Mouse (Mus musculus) left cerebral cortex, postnatal 10 days (tissue): Measurements from ENCODE around the gene Krt27. TPM values are rescaled to one million over a fixed set of nuclear protein-coding genes. Genes with fewer than 3 reads are reported as not detected.
A peak's percentile ranks its signal among the peaks of the same experiment; 100 is the strongest.

Experiments
- DNase-seq, 2 experiments: peaks; one replicate each; pipeline ENCODE4 v3.0.0; 2021 to 2022; ENCODE audit warnings: low spot score in 2 of 2, mixed read lengths in 1 of 2; ENCODE audit errors: extremely low spot score in 1 of 2
- intact Hi-C: fragments of 180-260 bp; cut with DNase I; formaldehyde crosslinking; loops from one replicate; pipeline ENCODE4 v1.15.1; 2025
- total RNA-seq, 2 experiments: library from RNA; stranded (reverse); gene quantifications; 2 replicates each; pipeline ENCODE4 v1.2.3; 2021

Gene Krt27
- total RNA-seq, 2 experiments from 2014 or later = not detected

DNA sequence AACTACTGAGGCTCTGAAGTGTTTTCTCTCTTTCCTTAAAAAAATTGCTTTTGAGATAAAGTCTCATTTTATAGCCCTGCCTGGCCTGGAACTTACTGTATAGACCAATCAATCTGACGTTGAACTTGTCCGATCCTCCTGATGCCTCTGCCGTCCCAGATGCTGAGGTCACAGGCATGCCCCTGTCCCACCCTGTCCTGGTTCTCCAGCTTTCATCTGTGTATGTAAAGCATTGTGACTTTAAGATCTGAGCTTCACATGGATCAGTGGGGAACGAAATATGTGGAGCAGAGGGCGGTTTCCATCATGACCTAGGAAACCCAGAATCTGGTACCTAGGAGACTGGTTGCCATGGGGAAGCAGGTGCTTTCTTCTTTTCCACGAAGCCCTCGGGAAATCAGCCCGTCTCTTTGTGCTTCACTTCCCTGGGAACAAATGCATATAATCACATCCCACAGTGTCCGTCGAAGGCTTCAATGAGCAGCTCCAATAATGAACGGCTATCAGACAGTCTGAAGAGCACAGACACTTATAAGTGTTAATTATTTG, 11.5 kb downstream of the Krt27 start:
- no peak for DNase-seq
- intact Hi-C loops = no loop called here

DNA sequence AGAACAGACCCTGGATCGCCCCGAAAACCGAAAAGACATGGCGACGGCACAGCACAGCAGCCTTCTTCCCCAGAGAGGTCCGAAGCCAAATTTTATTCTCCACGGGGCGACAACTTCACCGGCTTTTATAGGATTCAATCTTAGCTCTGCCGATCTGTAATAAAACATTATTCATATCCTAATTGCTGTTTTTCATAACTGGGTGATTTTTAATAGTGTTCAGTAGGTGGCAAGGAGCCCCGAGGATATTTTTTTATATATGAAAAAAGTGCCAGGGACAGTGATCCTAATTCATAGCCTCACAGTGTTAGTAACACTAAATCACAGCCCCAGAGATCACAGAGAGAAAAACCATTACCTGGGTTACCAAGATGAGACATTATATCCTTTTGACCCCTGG, 13.0 kb downstream of the Krt27 start, which contains the start of gene Krt26:
Gene Krt26, minus strand, starts transcription at position 101 of the 400 bp plus-strand sequence.
- intact Hi-C loops = no loop called here
- DNase-seq = no peak

GRCm38 (mm10) chr11:99333426-99333825, 17.5 kb downstream of the Krt27 start:
- intact Hi-C loops = no loop called here
- peak; percentile 33 to 43 for DNase-seq

- no peak for DNase-seq
- intact Hi-C loops = no loop called here
Measured at GRCm38 (mm10) chr11:99329655-99330054, 21.2 kb downstream of the Krt27 start.

GRCm38 (mm10) chr11:99322851-99323250, 28.1 kb downstream of the Krt27 start, which contains the start of gene Krt25:
Gene Krt25 (minus strand): TSS chr11:99322951.
- intact Hi-C loops = no loop called here
- DNase-seq = no peak

GRCm38 (mm10) chr11:99321094-99321493, 29.8 kb downstream of the Krt27 start:
- intact Hi-C loops = no loop called here
- no peak for DNase-seq

- no peak for DNase-seq
- intact Hi-C loops = no loop called here
Measured at GRCm38 (mm10) chr11:99319127-99319526, 31.8 kb downstream of the Krt27 start.

DNA sequence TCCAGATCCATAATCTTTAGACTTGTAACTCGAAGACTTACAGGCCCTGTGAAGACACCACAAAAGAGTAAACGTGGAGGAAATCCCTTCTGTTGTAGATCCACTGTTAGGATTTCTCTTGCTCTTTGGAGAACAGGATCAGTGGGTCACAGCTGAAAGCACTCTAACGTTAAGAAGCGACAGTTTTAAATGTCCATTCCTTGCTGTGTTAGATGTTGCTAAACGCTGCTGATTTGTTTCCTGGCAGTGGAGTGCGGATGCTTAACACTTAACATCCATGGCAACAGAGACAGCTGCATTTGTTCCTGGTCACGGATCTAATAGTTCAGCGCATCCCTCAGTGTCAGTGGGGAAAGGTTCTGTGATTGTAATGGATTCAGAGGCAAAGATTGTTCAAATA, 34.4 kb downstream of the Krt27 start:
- intact Hi-C loops = no loop called here
- no peak for DNase-seq

DNA sequence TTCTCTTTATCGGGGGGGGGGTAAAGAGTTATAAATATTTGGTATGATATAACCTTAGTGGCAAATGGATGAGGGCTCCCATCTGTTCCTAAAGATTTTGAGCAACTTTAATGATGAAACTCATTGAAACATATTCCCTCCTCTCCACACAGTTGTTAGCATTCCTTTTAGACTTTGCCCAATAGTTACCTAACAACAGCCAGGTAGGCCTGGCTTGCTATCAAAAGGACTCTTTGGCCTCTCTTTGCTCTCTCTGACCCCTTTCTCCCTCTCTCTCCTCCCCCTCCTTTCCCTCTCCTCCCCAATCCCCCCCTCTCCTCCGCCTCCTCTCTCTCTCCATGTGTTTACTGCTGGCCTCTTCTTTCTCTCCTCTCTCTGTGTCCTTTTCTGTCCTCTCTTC, 36.3 kb downstream of the Krt27 start:
- no peak for DNase-seq
- intact Hi-C loops = loop anchor here (5.0 kb wide), 2 partner anchors 48 to 148 kb away; no protein-coding TSS in a partner anchor

GRCm38 (mm10) chr11:99310882-99311281, 40.0 kb downstream of the Krt27 start:
- intact Hi-C loops = loop anchor here (5.0 kb wide), 2 partner anchors 51 to 151 kb away; no protein-coding TSS in a partner anchor
- DNase-seq = no peak

- DNase-seq = peak; percentile 42 to 49
- intact Hi-C loops = no loop called here
Measured at GRCm38 (mm10) chr11:99307579-99307978, 43.3 kb downstream of the Krt27 start.

Other genes with a start within 250 kb of the Krt27 start
- not detected for gene Ccr7, start 196.0 kb downstream of the Krt27 start, total RNA-seq
- 10 to 100 TPM; 73.7 to 83.7 TPM for gene Smarce1, start 120.1 kb downstream of the Krt27 start, total RNA-seq
- gene Krt222, start 107.0 kb downstream of the Krt27 start, total RNA-seq = 10 to 100 TPM; 31.1 to 31.2 TPM
- not detected for gene Krt24, start 65.8 kb downstream of the Krt27 start, total RNA-seq
- not detected for gene Krt25, start 28.2 kb downstream of the Krt27 start, total RNA-seq
- gene Krt26, start 13.1 kb downstream of the Krt27 start, total RNA-seq = under 1 TPM; 0.20 to 0.21 TPM
- under 1 TPM in 1 of 2 experiments, not detected in 1; 0.28 TPM for gene Krt28, start 23.8 kb upstream of the Krt27 start, total RNA-seq
- gene Krt10, start 38.3 kb upstream of the Krt27 start, total RNA-seq = 10 to 100 TPM; 10.6 to 11.3 TPM
- 1 to 10 TPM; 6.0 to 6.3 TPM for gene Krt12, start 71.2 kb upstream of the Krt27 start, total RNA-seq
- gene Krt20, start 87.0 kb upstream of the Krt27 start, total RNA-seq = not detected
- not detected for gene Krt23, start 142.0 kb upstream of the Krt27 start, total RNA-seq
- not detected for gene Krt39, start 170.2 kb upstream of the Krt27 start, total RNA-seq
- gene Krt40, start 192.1 kb upstream of the Krt27 start, total RNA-seq = not detected
- not detected for gene Krtap3-3, start 199.8 kb upstream of the Krt27 start, total RNA-seq
- not detected for gene Krtap3-2, start 205.7 kb upstream of the Krt27 start, total RNA-seq
- gene Gm11939, start 208.4 kb upstream of the Krt27 start, total RNA-seq = not detected
- not detected for gene Krtap3-1, start 215.5 kb upstream of the Krt27 start, total RNA-seq
- not detected for gene Krtap1-5, start 229.9 kb upstream of the Krt27 start, total RNA-seq
- gene Krtap1-4, start 232.6 kb upstream of the Krt27 start, total RNA-seq = not detected
- not detected for gene Krtap1-3, start 240.2 kb upstream of the Krt27 start, total RNA-seq
- gene Krtap9-3, start 247.0 kb upstream of the Krt27 start, total RNA-seq = not detected